In genomic region chr10:45849841-45850240, GRCm38 (mm10) we compare ENCODE assay signal across 9 mouse cellular contexts.
"Had no signal": no experiment of that assay in that cellular context is flagged by ENCODE, and none has a peak within 500 bp of the region (broad histone marks: within the 10 kb centered on the region; RNA-seq: fewer than 3 reads in every experiment).

No protein-coding gene starts in this region.

- DNase-seq: liver, embryonic 13.5 days; lung, adult 2 months; lung, postnatal 14 days; thymus, adult 18-20 months; thymus, postnatal 36 days had no signal

- H3K9ac ChIP-seq: liver, embryonic 13.5 days; midbrain, embryonic 13.5 days; neural tube, embryonic 12.5 days had no signal

- H3K36me3 ChIP-seq: liver, embryonic 13.5 days; midbrain, embryonic 13.5 days; neural tube, embryonic 12.5 days had no signal

- H3K27me3 ChIP-seq: liver, embryonic 13.5 days; midbrain, embryonic 13.5 days; neural tube, embryonic 12.5 days had no signal

- H3K4me3 ChIP-seq: liver, embryonic 13.5 days; midbrain, embryonic 13.5 days; neural tube, embryonic 12.5 days had no signal

- H3K4me2 ChIP-seq: liver, embryonic 13.5 days; midbrain, embryonic 13.5 days; neural tube, embryonic 12.5 days had no signal

- ATAC-seq: intestine, embryonic 16.5 days; midbrain, embryonic 13.5 days had no signal

- H3K9me3 ChIP-seq: liver, embryonic 13.5 days; midbrain, embryonic 13.5 days; neural tube, embryonic 12.5 days had no signal

- H3K4me1 ChIP-seq: liver, embryonic 13.5 days; midbrain, embryonic 13.5 days; neural tube, embryonic 12.5 days had no signal

- H3K27ac ChIP-seq: liver, embryonic 13.5 days; macrophage; midbrain, embryonic 13.5 days; neural tube, embryonic 12.5 days had no signal
